8 mouse cellular contexts compared by ENCODE assay signal in genomic region chr12:111694271-111694781, GRCm38 (mm10). TPM values are rescaled to one million over a fixed set of nuclear protein-coding genes. Genes with fewer than 3 reads are reported as not detected.
DNase-seq lines count a peak whose midpoint lies in the region; ATAC-seq lines count a peak whose summit lies in the region.

No protein-coding gene starts in this region.

- peak overlapping the region; percentile 47; the same call in 1 of the 2 replicates for H3K9ac ChIP-seq in hindbrain, embryonic 12.5 days

- H3K27me3 ChIP-seq in heart, embryonic 10.5 days (ENCODE audit: insufficient read depth, poor library complexity, severe bottlenecking) = no peaks in the 10 kb centered on the region
- H3K27me3 ChIP-seq in hindbrain, embryonic 12.5 days = no peaks in the 10 kb centered on the region

- ATAC-seq in activated CD4-positive, CD25-positive, alpha-beta regulatory T cell, adult 4 months = peak; percentile 47
- peak; percentile 30 for ATAC-seq in hindbrain, embryonic 12.5 days (ENCODE audit: low FRiP score)
- ATAC-seq in frontal cortex, adult (ENCODE audit: low TSS enrichment) = no peak; the same call in 1 of the 2 replicates

- intact Hi-C loops in heart, postnatal 25 days (cut with DNase I) = no loop called here

- 0 out of 2 replicates have a peak overlapping the region, but pooled peaks have one; percentile 1 for H3K4me3 ChIP-seq in heart, embryonic 10.5 days
- no peak overlapping the region for H3K4me3 ChIP-seq in hindbrain, embryonic 12.5 days

- H3K4me1 ChIP-seq in heart, embryonic 10.5 days = peaks cover 70% of the 10 kb centered on the region
- H3K4me1 ChIP-seq in hindbrain, embryonic 12.5 days = peaks cover 72% of the 10 kb centered on the region

- peak overlapping the region; percentile 32 for H3K4me2 ChIP-seq in hindbrain, embryonic 12.5 days (replicated peaks)

- H3K9me3 ChIP-seq in heart, embryonic 10.5 days = no peaks in the 10 kb centered on the region
- H3K9me3 ChIP-seq in hindbrain, embryonic 12.5 days (replicated peaks) = no peaks in the 10 kb centered on the region

- peak overlapping the region; percentile 82 for H3K27ac ChIP-seq in heart, embryonic 10.5 days
- H3K27ac ChIP-seq in hindbrain, embryonic 12.5 days = peak overlapping the region; percentile 94

- no peak for DNase-seq in heart, embryonic 10.5 days (ENCODE audit: low spot score)
- DNase-seq in heart, postnatal 25 days (ENCODE audit: low spot score) = no peak
- DNase-seq in lung, postnatal 10 days = peak; percentile 71
- DNase-seq in B cell, adult 2 months = no peak
- no peak for DNase-seq in retina, postnatal 1 day

- WGBS in heart, embryonic 10.5 days = 18% methylated on average over 12 of the region's 12 CpGs
- WGBS in hindbrain, embryonic 12.5 days = under 1% methylated on average over 12 of the region's 12 CpGs

- H3K36me3 ChIP-seq in heart, embryonic 10.5 days = no peaks in the 10 kb centered on the region
- no peaks in the 10 kb centered on the region for H3K36me3 ChIP-seq in hindbrain, embryonic 12.5 days

RNA-seq across cellular contexts. Expression of gene Trmt61a, which starts 16.4 kb away (rescaled TPM):
- 12.7 and 18.9 TPM in 2 replicates for polyA plus RNA-seq in heart, embryonic 10.5 days (2016; fragmentation: Nextera tagmentation; extraction: Ambion mirVana)
- total RNA-seq in heart, postnatal 25 days (2021) = 1 to 10 TPM; 4.4 to 5.7 TPM
- 1 to 10 TPM; 2.7 to 4.3 TPM for polyA plus RNA-seq in activated CD4-positive, CD25-positive, alpha-beta regulatory T cell, adult 4 months (2017; shearing (Covaris generic))
- polyA plus RNA-seq in hindbrain, embryonic 12.5 days (2016; fragmentation: Nextera tagmentation; extraction: Ambion mirVana) = 10.7 and 10.8 TPM in 2 replicates

RNA-seq across cellular contexts. Expression of gene Bag5, which starts 18.7 kb away (rescaled TPM):
- polyA plus RNA-seq in heart, embryonic 10.5 days (2016; fragmentation: Nextera tagmentation; extraction: Ambion mirVana) = 43.7 and 47.7 TPM in 2 replicates
- total RNA-seq in heart, postnatal 25 days (2021) = 10 to 100 TPM; 19.4 to 21.2 TPM
- polyA plus RNA-seq in activated CD4-positive, CD25-positive, alpha-beta regulatory T cell, adult 4 months (2017; shearing (Covaris generic)) = 10 to 100 TPM; 30.2 to 32.4 TPM
- 60.4 and 62.3 TPM in 2 replicates for polyA plus RNA-seq in hindbrain, embryonic 12.5 days (2016; fragmentation: Nextera tagmentation; extraction: Ambion mirVana)

RNA-seq across cellular contexts. Expression of gene Apopt1, which starts 18.7 kb away (rescaled TPM):
- 53.3 and 55.2 TPM in 2 replicates for polyA plus RNA-seq in heart, embryonic 10.5 days (2016; fragmentation: Nextera tagmentation; extraction: Ambion mirVana)
- 10 to 100 TPM; 32.1 to 36.4 TPM for total RNA-seq in heart, postnatal 25 days (2021)
- polyA plus RNA-seq in activated CD4-positive, CD25-positive, alpha-beta regulatory T cell, adult 4 months (2017; shearing (Covaris generic)) = 10 to 100 TPM; 72.7 to 78.9 TPM
- polyA plus RNA-seq in hindbrain, embryonic 12.5 days (2016; fragmentation: Nextera tagmentation; extraction: Ambion mirVana) = 49.9 and 54.0 TPM in 2 replicates

RNA-seq across cellular contexts. Expression of gene Ckb, which starts 22.2 kb away (rescaled TPM):
- polyA plus RNA-seq in heart, embryonic 10.5 days (2016; fragmentation: Nextera tagmentation; extraction: Ambion mirVana) = 408 and 575 TPM in 2 replicates
- 10 to 100 TPM; 91.2 to 98.8 TPM for total RNA-seq in heart, postnatal 25 days (2021)
- 10 to 100 TPM; 21.3 to 26.2 TPM for polyA plus RNA-seq in activated CD4-positive, CD25-positive, alpha-beta regulatory T cell, adult 4 months (2017; shearing (Covaris generic))
- polyA plus RNA-seq in hindbrain, embryonic 12.5 days (2016; fragmentation: Nextera tagmentation; extraction: Ambion mirVana) = 1,558 and 1,759 TPM in 2 replicates
